Mouse (Mus musculus) erythroblast, embryonic 14.5 days (primary cell): ENCODE measurements around the gene Usp24.

ENCODE experiments used
- GATA1 ChIP-seq: IDR thresholded peaks from 2 replicates; pipeline ENCODE4 v1.6.1; 2012; ENCODE audit warnings: low read length, inconsistent platforms, mixed read lengths
- TAL1 ChIP-seq: IDR thresholded peaks from 3 replicates; pipeline ENCODE4 v1.6.1; 2012; ENCODE audit warnings: low read length, inconsistent platforms, mixed read lengths

GRCm38 (mm10) chr4:106328704-106329103 lies 12.7 kb downstream of the Usp24 start:
- no peak for TF ChIP-seq GATA1
- no peak for TF ChIP-seq TAL1
